Mouse (Mus musculus) olfactory bulb, adult 2 months (tissue): ENCODE data around the gene Abtb2.

ENCODE experiments used
- CTCF ChIP-seq: fragments of 200-500 bp; IDR thresholded peaks from 2 replicates; pipeline ENCODE4 v1.5.1; 2012; ENCODE audit warnings: low read depth, mild to moderate bottlenecking, low read length, moderate library complexity; ENCODE audit not compliant: insufficient read depth
- POLR2A ChIP-seq: fragments of 200-500 bp; IDR thresholded peaks from 2 replicates; pipeline ENCODE4 v1.6.1; 2012; ENCODE audit warnings: mild to moderate bottlenecking, low read depth, low read length, moderate library complexity; ENCODE audit not compliant: insufficient read depth

DNA sequence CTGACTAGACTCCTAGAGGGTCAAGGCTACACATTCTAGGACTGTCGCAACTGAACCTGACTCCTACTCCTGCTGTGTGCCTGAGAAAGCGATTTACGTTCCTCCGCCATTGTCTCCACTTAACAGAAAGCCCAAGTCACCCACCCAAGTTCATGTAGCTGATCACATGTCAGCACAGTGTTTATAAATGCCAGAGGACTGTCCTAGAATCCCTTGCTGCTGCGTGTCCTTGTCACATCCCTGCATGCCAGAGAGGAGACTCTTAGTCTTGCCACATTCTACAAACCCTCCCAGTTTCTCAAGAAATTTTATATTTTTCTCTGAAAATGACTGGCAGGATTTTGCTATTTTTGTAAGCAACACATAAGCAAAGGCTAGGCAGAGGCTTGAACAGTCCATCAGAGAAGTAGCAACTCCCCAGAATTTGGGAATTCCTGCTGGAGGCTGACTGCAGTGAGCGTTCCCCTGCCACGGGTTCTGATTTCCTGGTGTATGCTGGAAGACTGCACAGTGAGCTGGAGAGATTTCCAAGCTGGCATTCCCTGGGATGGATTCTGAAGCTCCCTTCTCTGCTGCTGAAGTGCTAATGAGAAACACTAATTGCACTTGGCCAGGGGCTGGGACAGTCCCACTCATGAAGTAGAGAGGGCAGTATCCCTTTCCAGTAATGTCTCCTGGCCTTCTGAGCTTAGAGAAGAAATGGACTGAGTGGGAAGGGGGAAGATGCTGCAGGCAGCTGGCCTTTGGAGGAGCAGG lies 111.7 kb downstream of the Abtb2 start:
- no peak for TF ChIP-seq CTCF
- TF ChIP-seq POLR2A = no peak
